Mouse (Mus musculus) intestine, embryonic 14.5 days (tissue): ENCODE measurements around the gene Olfr1258. TPM values are rescaled to one million over a fixed set of nuclear protein-coding genes. Genes with fewer than 3 reads are reported as not detected.
"Not testable (repeated sequence)": the region's sequence is repeated elsewhere in the genome, so short reads cannot be mapped to it uniquely, and the experiment has no call there.

Experiments used
- ATAC-seq: fragments of 200-750 bp; cut with Nextera tagmentation; replicated peaks from 2 replicates; pipeline ENCODE4 v1.8.0; 2017; ENCODE audit warnings: low read depth, moderate number of reproducible peaks, moderate TSS enrichment, moderate library complexity; ENCODE audit not compliant: low FRiP score, low TSS enrichment
- DNase-seq: peaks from one replicate; pipeline ENCODE4 v3.0.0-alpha.2; 2018; ENCODE audit warnings: low spot score
- H3K27ac ChIP-seq: fragments of 300-500 bp; sonication (generic); 2 replicates; pipeline ENCODE4 v1.5.1; 2014; ENCODE audit warnings: low read depth, mild to moderate bottlenecking, control low read depth
- H3K27me3 ChIP-seq: fragments of 300-500 bp; sonication (generic); replicated peaks from 2 replicates; pipeline ENCODE4 v1.6.1; 2014; ENCODE audit warnings: low read length, control low read depth; ENCODE audit not compliant: control insufficient read depth, insufficient read depth
- H3K36me3 ChIP-seq: fragments of 300-500 bp; sonication (generic); 2 replicates; pipeline ENCODE4 v1.6.1; 2014; ENCODE audit warnings: low read length, control low read depth; ENCODE audit not compliant: control insufficient read depth, insufficient read depth
- H3K4me1 ChIP-seq: fragments of 300-500 bp; sonication (generic); replicated peaks from 2 replicates; pipeline ENCODE4 v1.6.1; 2014; ENCODE audit warnings: low read length, control low read depth, mixed read lengths; ENCODE audit not compliant: control insufficient read depth, insufficient read depth
- H3K4me2 ChIP-seq: fragments of 300-500 bp; sonication (generic); 2 replicates; pipeline ENCODE4 v1.6.1; 2014; ENCODE audit warnings: low read length
- H3K4me3 ChIP-seq: fragments of 300-500 bp; sonication (generic); 2 replicates; pipeline ENCODE4 v1.5.1; 2014; ENCODE audit warnings: low read depth, low read length, control low read depth, mixed read lengths
- H3K9ac ChIP-seq: fragments of 300-500 bp; sonication (generic); 2 replicates; pipeline ENCODE4 v1.6.1; 2014; ENCODE audit warnings: mild to moderate bottlenecking, low read length
- H3K9me3 ChIP-seq: fragments of 300-500 bp; sonication (generic); 2 replicates; pipeline ENCODE4 v1.6.1; 2016; ENCODE audit warnings: low read length, control low read depth; ENCODE audit not compliant: control insufficient read depth
- WGBS: fragments of 180-500 bp; shearing (Covaris S2); extraction: QIAGEN DNeasy Blood & Tissue Kit; methylation state at CpG from one replicate; pipeline ENCODE4 v1.1.7; 2014; 5-methylcytosine and 5-hydroxymethylcytosine counted together
- polyA plus RNA-seq: library from polyadenylated mRNA; unstranded; fragments of >200 nt; fragmentation: Nextera tagmentation; extraction: Ambion mirVana; gene quantifications from 2 replicates; pipeline ENCODE4 v1.2.1, GENCODE M21; 2014

Olfr1258 gene
- not detected in 2 replicates for polyA plus RNA-seq

DNA sequence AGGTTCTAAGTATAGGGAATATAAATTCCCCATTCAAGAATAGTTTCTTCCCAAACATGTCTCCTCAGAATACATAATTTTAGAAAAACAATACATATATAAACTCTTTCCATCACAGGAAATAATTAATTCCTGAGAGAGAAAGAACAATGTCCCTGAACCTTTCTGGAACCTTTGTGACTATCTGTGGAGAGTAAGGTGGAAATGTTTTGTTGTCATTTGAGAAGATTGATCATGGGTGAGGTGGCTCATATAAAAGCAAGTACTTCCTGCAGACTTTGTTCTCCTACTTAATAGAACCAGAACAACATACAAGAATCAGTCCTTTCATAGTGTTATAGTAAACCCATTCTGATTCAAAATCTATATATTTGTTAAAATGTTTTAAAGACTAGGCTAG is at the start of gene Olfr1258:
Gene Olfr1258, plus strand, starts transcription at position 301 of the 400 bp plus-strand sequence.
- Histone ChIP-seq H3K36me3 (no peaks in the 10 kb centered on the region), H3K4me2 (no peak within 1 kb of the TSS), H3K4me1 (no peaks in the 10 kb centered on the region), H3K27ac (no peak within 1 kb of the TSS), H3K27me3 (no peaks in the 10 kb centered on the region), H3K9ac (no peak within 1 kb of the TSS), H3K4me3 (no peak within 1 kb of the TSS), H3K9me3 (no peaks in the 10 kb centered on the region)
- ATAC-seq, result no peak
- DNase-seq, result no peak

DNA sequence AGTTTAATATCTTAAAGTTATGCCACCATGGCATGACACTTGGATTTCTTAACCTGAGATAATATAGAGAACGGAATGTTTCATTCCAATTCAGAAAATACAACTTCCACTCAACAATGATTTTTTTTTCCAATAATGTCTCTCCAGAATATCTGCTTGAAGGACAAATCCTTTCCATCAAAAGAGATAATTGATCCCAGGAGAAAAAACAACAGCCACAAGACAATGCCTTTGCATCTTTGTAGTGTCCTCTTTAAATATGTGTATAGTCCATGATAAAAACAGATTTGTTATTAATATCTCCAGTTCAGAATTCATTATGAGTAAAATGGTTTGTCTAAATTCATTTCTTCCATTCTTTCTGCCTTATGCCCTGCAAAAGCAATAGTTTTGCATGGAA is 49.0 kb upstream of the Olfr1258 start, which contains the start of gene Olfr1257:
Gene Olfr1257, plus strand, starts transcription at position 301 of the 400 bp plus-strand sequence.
- Histone ChIP-seq H3K9me3 (no peaks in the 10 kb centered on the region), H3K27me3 (no peaks in the 10 kb centered on the region), H3K4me1 (no peaks in the 10 kb centered on the region), H3K36me3 (no peaks in the 10 kb centered on the region), H3K27ac (no peak within 1 kb of the TSS), H3K4me2 (no peak within 1 kb of the TSS), H3K9ac (no peak within 1 kb of the TSS), H3K4me3 (no peak within 1 kb of the TSS)
- ATAC-seq (no peak), DNase-seq (no peak)
- 84% methylated on average over 1 of the region's 1 CpGs for WGBS

DNA sequence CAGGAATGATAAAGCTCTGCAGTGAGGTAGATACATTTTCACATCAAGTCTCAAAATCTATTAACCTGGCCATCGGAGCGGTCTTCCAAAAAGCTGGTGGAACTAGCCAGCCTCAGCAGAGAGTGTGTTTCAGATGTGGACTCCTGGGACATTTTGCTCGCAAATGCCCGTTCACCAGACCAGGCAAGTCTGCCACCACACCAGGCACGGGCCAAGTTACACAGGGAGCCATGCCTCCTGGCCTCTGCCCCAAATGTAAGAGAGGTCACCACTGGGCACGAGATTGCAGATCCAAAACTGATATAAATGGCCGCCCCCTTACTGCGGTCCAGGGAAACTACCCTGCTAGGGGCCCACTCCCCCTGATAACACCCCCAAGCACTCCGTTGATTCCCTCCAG is 14.5 kb upstream of the Olfr1258 start:
- H3K4me3 ChIP-seq, H3K27ac ChIP-seq, H3K9me3 ChIP-seq, H3K4me2 ChIP-seq, H3K4me1 ChIP-seq, ATAC-seq, DNase-seq, H3K9ac ChIP-seq, H3K36me3 ChIP-seq, H3K27me3 ChIP-seq: not testable (repeated sequence)
- WGBS, result 86% methylated on average over 9 of the region's 9 CpGs

DNA sequence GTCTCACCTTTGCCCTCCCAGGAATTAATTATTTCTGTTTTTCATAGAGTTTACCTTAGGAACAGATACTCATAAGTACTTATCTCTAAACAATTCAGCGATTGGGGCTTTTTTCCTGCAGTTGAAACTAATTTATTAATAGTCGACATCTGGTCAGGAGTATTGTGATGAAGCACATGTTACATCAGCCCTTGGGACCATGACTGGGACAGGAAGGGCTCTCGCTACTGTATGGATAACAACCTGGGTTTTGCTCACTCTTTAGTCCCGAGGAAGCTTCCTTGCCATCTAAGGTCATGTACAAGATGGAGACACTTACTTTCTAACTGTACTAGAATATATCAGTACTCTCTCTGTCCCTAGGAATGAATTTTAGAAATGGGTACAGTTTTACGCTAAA is 21.5 kb downstream of the Olfr1258 start, which contains the start of gene Olfr1259:
Gene Olfr1259, minus strand, starts transcription at position 101 of the 400 bp plus-strand sequence.
- H3K9me3 ChIP-seq, result no peaks in the 10 kb centered on the region
- H3K4me1 ChIP-seq, result no peaks in the 10 kb centered on the region
- no peak within 1 kb of the TSS for H3K4me2 ChIP-seq
- ATAC-seq, result no peak
- 82% methylated on average over 5 of the region's 5 CpGs for WGBS
- no peak for DNase-seq
- no peak within 1 kb of the TSS for H3K27ac ChIP-seq
- H3K27me3 ChIP-seq, result no peaks in the 10 kb centered on the region
- H3K36me3 ChIP-seq, result no peaks in the 10 kb centered on the region
- no peak within 1 kb of the TSS for H3K9ac ChIP-seq
- no peak within 1 kb of the TSS for H3K4me3 ChIP-seq

DNA sequence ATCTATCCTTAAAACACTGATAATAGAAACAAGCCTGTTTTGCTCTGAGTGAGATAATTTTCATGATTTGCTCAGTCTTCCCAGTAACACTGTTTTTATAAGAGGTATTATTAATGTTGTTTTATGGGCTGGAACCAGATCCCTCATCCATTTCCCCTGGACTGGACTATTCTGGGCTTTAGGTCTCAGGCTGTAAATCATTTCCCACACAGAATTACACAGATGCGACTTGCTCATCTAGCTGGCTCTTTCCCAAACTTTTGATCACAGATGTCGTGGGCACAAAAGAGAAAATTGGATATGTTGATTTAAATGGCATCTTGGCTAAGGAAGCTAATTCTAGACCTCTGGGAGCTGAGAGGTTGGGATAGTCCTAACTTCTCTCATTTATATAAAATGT is 47.1 kb downstream of the Olfr1258 start, which contains the start of gene Olfr1260:
Gene Olfr1260, plus strand, starts transcription at position 157 of the 400 bp plus-strand sequence.
- Histone ChIP-seq H3K27me3 (no peaks in the 10 kb centered on the region), H3K36me3 (no peaks in the 10 kb centered on the region), H3K27ac (no peak within 1 kb of the TSS), H3K4me2 (no peak within 1 kb of the TSS), H3K9ac (no peak within 1 kb of the TSS), H3K4me1 (no peaks in the 10 kb centered on the region), H3K9me3 (no peaks in the 10 kb centered on the region), H3K4me3 (no peak within 1 kb of the TSS)
- DNase-seq (no peak), ATAC-seq (no peak)
- WGBS, result 44% methylated on average over 2 of the region's 2 CpGs

DNA sequence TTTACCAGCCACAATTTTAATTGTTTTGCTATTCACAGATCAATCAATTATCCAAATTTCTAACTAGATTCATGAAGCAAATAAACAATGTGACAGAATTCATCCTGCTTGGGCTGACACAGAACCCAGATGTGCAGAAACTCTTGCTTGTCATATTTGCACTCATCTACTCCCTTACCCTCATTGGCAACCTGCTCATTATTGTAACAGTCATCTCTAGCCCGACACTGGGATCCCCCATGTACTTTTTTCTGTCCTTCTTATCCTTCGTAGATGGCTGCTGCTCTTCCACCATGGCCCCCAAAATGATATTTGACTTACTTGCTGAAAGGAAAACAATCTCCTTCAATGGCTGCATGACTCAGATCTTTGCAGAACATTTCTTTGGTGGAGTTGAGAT is 50.6 kb downstream of the Olfr1258 start:
- Histone ChIP-seq H3K27me3 (no peaks in the 10 kb centered on the region), H3K36me3 (no peaks in the 10 kb centered on the region), H3K4me3 (no peak overlapping the region), H3K9ac (no peak overlapping the region), H3K27ac (no peak overlapping the region), H3K4me2 (no peak overlapping the region), H3K9me3 (no peaks in the 10 kb centered on the region), H3K4me1 (no peaks in the 10 kb centered on the region)
- WGBS, result 88% methylated on average over 2 of the region's 2 CpGs
- DNase-seq (no peak), ATAC-seq (no peak)

Other genes with a start within 250 kb of the Olfr1258 start
- gene Olfr1252, start 202.3 kb upstream of the Olfr1258 start, polyA plus RNA-seq, result not detected in 2 replicates
- not detected in 2 replicates for gene Olfr1253, start 170.2 kb upstream of the Olfr1258 start, polyA plus RNA-seq
- gene Olfr1254, start 133.7 kb upstream of the Olfr1258 start, polyA plus RNA-seq, result not detected in 2 replicates
- not detected in 2 replicates for gene Olfr1255, start 115.3 kb upstream of the Olfr1258 start, polyA plus RNA-seq
- gene Olfr1256, start 85.8 kb upstream of the Olfr1258 start, polyA plus RNA-seq, result not detected in 2 replicates
- not detected in 2 replicates for gene Olfr48, start 79.1 kb upstream of the Olfr1258 start, polyA plus RNA-seq
- gene Olfr1257, start 48.9 kb upstream of the Olfr1258 start, polyA plus RNA-seq, result 0.17 TPM in 1 of 2 replicates, not detected in the other
- gene Olfr1259, start 21.4 kb downstream of the Olfr1258 start, polyA plus RNA-seq, result not detected in 2 replicates
- gene Olfr1260, start 47.0 kb downstream of the Olfr1258 start, polyA plus RNA-seq, result not detected in 2 replicates
- gene Olfr1261, start 63.9 kb downstream of the Olfr1258 start, polyA plus RNA-seq, result not detected in 2 replicates
- gene Olfr1262, start 72.8 kb downstream of the Olfr1258 start, polyA plus RNA-seq, result not detected in 2 replicates
- gene Olfr1263, start 84.8 kb downstream of the Olfr1258 start, polyA plus RNA-seq, result not detected in 2 replicates
- not detected in 2 replicates for gene Olfr1264, start 98.3 kb downstream of the Olfr1258 start, polyA plus RNA-seq
- gene Olfr1265, start 108.0 kb downstream of the Olfr1258 start, polyA plus RNA-seq, result not detected in 2 replicates
- not detected in 2 replicates for gene Olfr140, start 136.3 kb downstream of the Olfr1258 start, polyA plus RNA-seq
- not detected in 2 replicates for gene Olfr1269, start 194.1 kb downstream of the Olfr1258 start, polyA plus RNA-seq
- gene Olfr32, start 215.0 kb downstream of the Olfr1258 start, polyA plus RNA-seq, result not detected in 2 replicates
- gene Olfr1270, start 225.8 kb downstream of the Olfr1258 start, polyA plus RNA-seq, result not detected in 2 replicates